Mouse (Mus musculus) liver, postnatal 0 days (tissue): ENCODE results near the gene Myoc. TPM values are rescaled to one million over a fixed set of nuclear protein-coding genes. Genes with fewer than 3 reads are reported as not detected.
"Not testable (repeated sequence)": the region's sequence is repeated elsewhere in the genome, so short reads cannot be mapped to it uniquely, and the experiment has no call there.

ENCODE experiments used
- ATAC-seq: fragments of 200-750 bp; cut with Nextera tagmentation; 2 replicates; pipeline ENCODE4 v1.8.0; 2017; ENCODE audit warnings: mild to moderate bottlenecking, moderate library complexity
- DNase-seq: peaks from one replicate; pipeline ENCODE4 v3.0.0-alpha.2; 2016
- H3K27ac ChIP-seq: fragments of 300-500 bp; sonication (generic); 2 replicates; pipeline ENCODE4 v1.5.1; 2014; ENCODE audit warnings: antibody characterized with exemption, moderate library complexity, mild to moderate bottlenecking, low read depth
- H3K27me3 ChIP-seq: fragments of 300-500 bp; sonication (generic); 2 replicates; pipeline ENCODE4 v1.6.1; 2014; ENCODE audit warnings: low read length, control low read depth, mixed read lengths; ENCODE audit not compliant: insufficient read depth
- H3K36me3 ChIP-seq: fragments of 300-500 bp; sonication (generic); replicated peaks from 2 replicates; pipeline ENCODE4 v1.6.1; 2014; ENCODE audit warnings: mild to moderate bottlenecking, control low read depth, low read length, moderate library complexity, mixed read lengths; ENCODE audit not compliant: insufficient read depth
- H3K4me1 ChIP-seq: fragments of 300-500 bp; sonication (generic); 2 replicates; pipeline ENCODE4 v1.6.1; 2014; ENCODE audit warnings: antibody characterized with exemption, mild to moderate bottlenecking, control low read depth; ENCODE audit not compliant: insufficient read depth
- H3K4me2 ChIP-seq: fragments of 300-500 bp; sonication (generic); 2 replicates; pipeline ENCODE4 v1.6.1; 2014; ENCODE audit warnings: low read depth, mild to moderate bottlenecking, low read length, moderate library complexity, mixed read lengths
- H3K4me3 ChIP-seq: fragments of 300-500 bp; sonication (generic); 2 replicates; pipeline ENCODE4 v1.5.1; 2014; ENCODE audit warnings: low read depth, low read length
- H3K9ac ChIP-seq: fragments of 300-500 bp; sonication (generic); replicated peaks from 2 replicates; pipeline ENCODE4 v1.6.1; 2014; ENCODE audit warnings: mild to moderate bottlenecking, moderate library complexity
- H3K9me3 ChIP-seq: fragments of 300-500 bp; sonication (generic); 2 replicates; pipeline ENCODE4 v1.6.1; 2016; ENCODE audit warnings: mild to moderate bottlenecking, control low read depth, low read length, mixed read lengths
- CTCF ChIP-seq: sonication (generic); IDR thresholded peaks from 2 replicates; pipeline ENCODE4 v1.5.1; 2016; ENCODE audit warnings: antibody characterized with exemption, low read depth
- EP300 ChIP-seq: IDR thresholded peaks from 2 replicates; pipeline ENCODE4 v1.6.1; 2016; ENCODE audit warnings: antibody characterized with exemption, low read depth, mild to moderate bottlenecking
- WGBS: fragments of 180-500 bp; shearing (Covaris S2); extraction: QIAGEN DNeasy Blood & Tissue Kit; methylation state at CpG from one replicate; pipeline ENCODE4 v1.1.7; 2014; ENCODE audit not compliant: insufficient replicate concordance; 5-methylcytosine and 5-hydroxymethylcytosine counted together
- polyA plus RNA-seq: library from polyadenylated mRNA; unstranded; fragments of >200 nt; fragmentation: Nextera tagmentation; extraction: Ambion mirVana; gene quantifications from 2 replicates; pipeline ENCODE4 v1.2.1, GENCODE M21; 2015

Myoc gene
- polyA plus RNA-seq, 1 experiment from 2014 or later: not detected

- H3K27ac ChIP-seq, ATAC-seq, H3K9ac ChIP-seq, H3K36me3 ChIP-seq, DNase-seq, H3K4me3 ChIP-seq, H3K4me2 ChIP-seq, H3K4me1 ChIP-seq, H3K27me3 ChIP-seq, H3K9me3 ChIP-seq: not testable (repeated sequence)
- 55% methylated on average over 1 of the region's 1 CpGs for WGBS
Observed at GRCm38 (mm10) chr1:162635291-162635931, 3.5 kb upstream of the Myoc start.

- H3K36me3 ChIP-seq: no peaks in the 10 kb centered on the region
Observed at GRCm38 (mm10) chr1:162636516-162636915, 2.4 kb upstream of the Myoc start.

GRCm38 (mm10) chr1:162638535-162638934 is 420 bp upstream of the Myoc start:
- Histone ChIP-seq H3K4me2 (no peak overlapping the region), H3K4me3 (no peak overlapping the region), H3K27ac (no peak overlapping the region), H3K9me3 (no peaks in the 10 kb centered on the region), H3K9ac (no peak overlapping the region), H3K36me3 (no peaks in the 10 kb centered on the region), H3K4me1 (no peaks in the 10 kb centered on the region), H3K27me3 (no peaks in the 10 kb centered on the region)
- 76% methylated on average over 4 of the region's 4 CpGs for WGBS
- TF ChIP-seq CTCF (no peak), EP300 (no peak)
- ATAC-seq (no peak), DNase-seq (no peak)

More at GRCm38 (mm10) chr1:162636516-162636915, 2.4 kb upstream of the Myoc start:
- no peak for DNase-seq
- TF ChIP-seq EP300 (no peak), CTCF (no peak)
- no peaks in the 10 kb centered on the region for H3K27me3 ChIP-seq
- ATAC-seq: no peak
- H3K4me1 ChIP-seq: no peaks in the 10 kb centered on the region
- H3K27ac ChIP-seq: no peak overlapping the region
- H3K4me2 ChIP-seq: no peak overlapping the region
- WGBS: 64% methylated on average over 3 of the region's 3 CpGs
- H3K4me3 ChIP-seq: no peak overlapping the region
- H3K9ac ChIP-seq: no peak overlapping the region
- no peaks in the 10 kb centered on the region; the same call in 1 of the 2 replicates for H3K9me3 ChIP-seq

GRCm38 (mm10) chr1:162639861-162640260 is 906 bp downstream of the Myoc start:
- TF ChIP-seq EP300 (no peak), CTCF (no peak)
- WGBS: 79% methylated on average over 1 of the region's 1 CpGs
- Histone ChIP-seq H3K4me1 (no peaks in the 10 kb centered on the region), H3K9ac (no peak overlapping the region), H3K9me3 (no peaks in the 10 kb centered on the region), H3K27me3 (no peaks in the 10 kb centered on the region), H3K27ac (no peak overlapping the region), H3K4me2 (no peak overlapping the region), H3K4me3 (no peak overlapping the region), H3K36me3 (no peaks in the 10 kb centered on the region)
- DNase-seq (peak; percentile 38), ATAC-seq (no peak)

- ATAC-seq: no peak
- H3K27ac ChIP-seq: no peak overlapping the region
- TF ChIP-seq CTCF (no peak), EP300 (no peak)
- H3K27me3 ChIP-seq: no peaks in the 10 kb centered on the region
- 80% methylated on average over 3 of the region's 3 CpGs for WGBS
- no peak overlapping the region for H3K9ac ChIP-seq
- H3K4me1 ChIP-seq: no peaks in the 10 kb centered on the region
- H3K4me3 ChIP-seq: no peak overlapping the region
- H3K36me3 ChIP-seq: no peaks in the 10 kb centered on the region
- H3K4me2 ChIP-seq: no peak overlapping the region
- H3K9me3 ChIP-seq: no peaks in the 10 kb centered on the region
- no peak for DNase-seq
Observed at GRCm38 (mm10) chr1:162642591-162642990, 3.6 kb downstream of the Myoc start.

- no peak for TF ChIP-seq CTCF
- peak; percentile 47; the same call in 1 of the 2 replicates for ATAC-seq
- Histone ChIP-seq H3K9me3 (no peaks in the 10 kb centered on the region), H3K27ac (no peak overlapping the region), H3K36me3 (no peaks in the 10 kb centered on the region), H3K4me1 (no peaks in the 10 kb centered on the region), H3K27me3 (no peaks in the 10 kb centered on the region), H3K4me2 (no peak overlapping the region), H3K9ac (no peak overlapping the region), H3K4me3 (no peak overlapping the region)
- WGBS: 39% methylated on average over 4 of the region's 4 CpGs
- DNase-seq: no peak
Observed at GRCm38 (mm10) chr1:162643752-162644151, 4.8 kb downstream of the Myoc start.
